Mouse (Mus musculus) erythroid progenitor cell, adult 5-6 weeks (primary cell): Measurements from ENCODE around the gene Slc12a4. TPM values are rescaled to one million over a fixed set of nuclear protein-coding genes. Genes with fewer than 3 reads are reported as not detected.
"Not testable (repeated sequence)": the region's sequence is repeated elsewhere in the genome, so short reads cannot be mapped to it uniquely, and the experiment has no call there.

ENCODE experiments used
- ATAC-seq: replicated peaks from 2 replicates; pipeline ENCODE4 v1.8.0; 2016; ENCODE audit warnings: moderate number of reproducible peaks, mild to moderate bottlenecking, moderate TSS enrichment, inconsistent platforms; ENCODE audit not compliant: poor library complexity, low FRiP score, severe bottlenecking
- total RNA-seq, 2 experiments: library from RNA; stranded (forward) in 1 of 2; stranded (reverse) in 1 of 2; fragments of 150-400 nt in 1 of 2; fragments of 186-747, 209-891 nt in 1 of 2; gene quantifications; 2 replicates each; pipeline versions ENCODE4 v1.2.3 to v1.2.4; 2015 to 2017; ENCODE audit warnings: low replicate concordance in 2 of 2

Gene Slc12a4
- total RNA-seq (2015; ENCODE audit: low replicate concordance) = 2.5 and 3.4 TPM in 2 replicates
- 4.0 and 13.7 TPM in 2 replicates for total RNA-seq (2017; ENCODE audit: low replicate concordance)

DNA sequence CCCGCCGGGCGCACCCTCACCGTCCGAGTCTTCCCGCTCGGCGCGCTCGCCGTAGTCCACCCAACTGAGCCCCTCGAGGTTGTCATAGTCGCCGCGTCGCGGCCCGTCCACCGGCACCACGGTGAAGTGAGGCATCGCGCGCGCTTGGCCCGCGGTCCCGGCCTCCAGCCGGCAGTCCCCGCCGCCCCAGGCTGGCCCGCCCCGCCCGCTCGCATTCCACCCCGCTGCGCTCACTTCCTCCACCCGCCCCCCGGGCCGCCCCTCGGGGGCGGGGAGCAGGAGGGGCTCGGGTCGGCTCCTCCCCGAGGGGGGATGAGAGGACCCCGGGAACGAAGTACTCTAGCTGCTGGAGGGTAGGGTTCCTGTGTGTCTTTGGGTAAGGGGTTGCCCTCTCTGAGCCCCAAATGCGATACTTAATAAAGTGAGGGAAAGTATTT is at the start of gene Slc12a4:
TSS of gene Slc12a4 (minus strand) at position 193 of the 437 bp plus-strand sequence.
- ATAC-seq = peak; percentile 48

DNA sequence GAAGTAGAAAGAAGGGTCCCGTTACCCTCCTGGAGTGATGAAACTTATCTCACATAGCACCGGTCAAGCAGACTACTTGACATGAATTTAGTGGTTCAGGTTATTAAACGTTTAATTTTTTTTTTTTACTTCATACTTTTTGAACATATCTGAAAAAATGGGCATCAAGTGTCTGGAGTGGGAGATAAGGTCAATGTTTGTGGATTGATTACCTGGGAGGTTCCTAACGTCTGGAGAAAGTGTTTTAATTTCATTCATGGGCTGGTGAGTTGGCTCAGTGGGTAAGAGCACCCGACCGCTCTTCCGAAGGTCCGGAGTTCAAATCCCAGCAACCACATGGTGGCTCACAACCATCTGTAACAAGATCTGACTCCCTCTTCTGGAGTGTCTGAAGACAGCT is 46.3 kb upstream of the Slc12a4 start:
- peak; percentile 56 for ATAC-seq

DNA sequence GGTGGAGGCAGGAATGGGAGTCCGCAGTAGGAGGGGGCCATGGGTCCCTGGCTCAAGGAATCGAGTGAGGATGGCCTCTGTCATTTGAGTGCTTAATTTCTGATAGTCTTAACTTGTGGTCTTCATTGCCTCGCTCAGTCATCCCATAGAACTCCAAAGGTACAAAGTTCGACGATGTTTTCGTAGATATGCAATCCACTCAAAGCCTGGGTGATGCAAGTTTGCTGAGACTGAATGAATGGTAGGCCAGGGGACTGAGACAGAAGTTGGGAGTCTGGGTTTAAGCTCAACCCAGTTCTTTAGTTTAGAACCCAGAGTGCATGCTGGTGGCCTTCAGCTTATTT is 45.7 kb upstream of the Slc12a4 start, which contains the start of gene Ddx28:
TSS of gene Ddx28 (minus strand) at position 240 of the 344 bp plus-strand sequence.
- ATAC-seq = peak; percentile 43

DNA sequence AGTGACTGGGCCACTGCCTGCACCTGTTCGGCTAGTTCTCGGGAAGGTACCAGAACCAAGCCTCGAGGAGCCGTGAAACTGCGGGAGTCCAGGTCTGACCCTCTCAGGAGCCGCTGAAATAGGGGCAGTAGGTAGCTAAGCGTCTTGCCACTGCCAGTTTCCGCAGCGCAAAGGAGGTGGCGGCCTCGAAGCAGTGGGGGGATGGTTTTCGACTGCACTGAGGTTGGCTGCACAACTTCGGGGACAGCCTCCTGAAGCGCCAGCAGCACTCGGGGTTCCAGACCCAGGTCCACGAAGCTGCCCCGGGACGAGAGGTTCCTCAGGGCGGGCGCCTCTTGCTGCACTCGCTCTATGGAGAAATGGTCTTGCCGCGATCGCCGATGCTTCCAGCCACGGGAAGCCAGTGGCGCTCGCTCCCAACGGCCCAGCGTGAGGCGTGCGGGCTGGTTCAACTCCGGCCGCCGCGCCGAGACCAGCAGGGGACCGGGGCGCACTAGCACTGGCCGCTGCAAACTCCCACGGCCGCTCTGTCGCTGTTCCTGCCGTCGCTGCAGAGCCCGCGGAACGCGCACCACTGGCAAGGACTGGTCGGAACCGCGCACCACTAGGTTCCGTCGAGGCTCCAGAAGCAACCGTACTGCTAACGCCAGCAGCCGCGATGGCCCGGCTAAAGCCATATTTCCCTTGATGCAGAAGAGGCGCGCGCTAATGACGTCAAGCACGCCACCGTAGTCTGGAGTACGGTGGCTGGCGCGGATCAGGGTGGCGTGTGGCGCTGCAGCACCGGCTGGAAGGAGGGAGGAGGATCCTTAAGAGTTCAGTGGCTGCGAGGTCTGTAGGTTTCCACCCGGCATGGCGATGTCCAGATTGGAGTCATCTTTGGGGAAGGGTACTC is 45.1 kb upstream of the Slc12a4 start:
- peak; percentile 95 for ATAC-seq

DNA sequence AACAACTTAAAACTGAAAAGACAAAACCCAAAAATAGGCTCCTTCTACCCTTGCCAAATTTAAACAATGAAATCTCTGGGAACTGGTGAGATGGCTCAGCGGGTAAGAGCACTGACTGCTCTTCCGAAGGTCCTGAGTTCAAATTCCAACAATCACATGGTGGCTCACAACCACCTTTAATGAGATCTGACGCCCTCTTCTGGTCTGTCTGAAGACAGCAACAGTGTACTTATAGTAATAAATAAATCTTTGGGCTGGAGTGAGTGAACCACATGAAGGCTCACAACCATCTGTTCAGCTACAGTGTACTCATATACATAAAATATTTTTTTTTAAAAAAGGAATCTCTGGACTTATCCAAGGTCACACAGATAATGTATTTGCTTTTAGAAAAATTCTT is 42.0 kb upstream of the Slc12a4 start:
- ATAC-seq = not testable (repeated sequence)

DNA sequence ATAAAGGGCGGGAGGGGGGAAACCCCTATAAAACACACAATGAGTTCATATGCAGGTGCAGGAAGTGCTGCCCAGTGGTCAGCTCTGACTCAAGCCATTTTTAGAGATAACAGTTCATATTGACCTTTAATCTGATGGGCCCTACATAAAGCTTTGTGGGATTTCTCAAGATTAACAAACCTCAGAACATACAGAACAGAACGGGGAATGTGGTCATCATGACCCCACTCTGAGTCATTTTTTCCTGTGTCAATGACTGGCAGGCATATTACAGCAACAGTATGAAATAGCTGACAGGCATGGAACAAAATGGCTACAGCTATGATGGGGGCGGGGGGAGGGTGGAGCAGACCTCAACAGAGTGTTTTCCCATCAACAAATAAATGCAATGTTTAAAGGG is 41.2 kb upstream of the Slc12a4 start:
- ATAC-seq = no peak

DNA sequence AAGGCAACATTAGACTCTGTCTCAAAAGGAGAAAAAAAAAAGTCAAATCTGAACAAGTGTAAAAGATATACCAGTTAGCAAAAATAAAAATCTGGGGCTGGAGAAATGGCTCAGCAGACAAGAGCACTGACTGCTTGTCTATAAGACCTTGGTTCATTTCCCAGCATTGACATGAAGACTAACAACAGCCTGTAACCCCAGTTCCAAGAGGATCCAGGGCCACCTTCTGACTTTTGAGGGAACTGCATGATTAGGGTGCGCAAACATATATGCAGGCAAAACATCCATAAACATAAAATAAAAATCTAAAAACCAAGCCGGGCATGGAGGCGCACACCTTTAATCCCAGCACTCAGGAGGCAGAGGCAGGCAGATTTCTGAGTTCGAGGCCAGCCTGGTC is 40.5 kb upstream of the Slc12a4 start:
- no peak for ATAC-seq

DNA sequence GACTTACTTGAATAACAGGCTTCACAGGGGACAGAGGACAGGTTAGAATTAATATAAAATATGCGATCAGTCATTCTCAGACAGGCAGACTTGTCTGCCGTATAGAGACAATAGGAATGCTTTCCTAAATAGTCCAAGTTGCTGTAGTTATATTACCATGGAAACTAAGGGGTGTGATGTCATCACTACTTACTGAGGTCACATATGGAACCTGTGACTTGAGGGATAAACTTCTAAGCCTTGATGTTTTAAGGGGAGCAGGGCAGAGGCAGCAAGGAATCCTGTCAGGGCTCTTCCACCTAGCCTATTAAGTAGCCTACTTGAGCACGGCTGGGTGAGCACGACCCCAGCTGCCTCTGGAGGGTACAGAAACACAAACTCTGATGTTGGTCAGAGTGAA is 40.0 kb upstream of the Slc12a4 start, which contains the start of gene Dpep2nb:
TSS of gene Dpep2nb (minus strand) at position 101 of the 400 bp plus-strand sequence.
- no peak for ATAC-seq

DNA sequence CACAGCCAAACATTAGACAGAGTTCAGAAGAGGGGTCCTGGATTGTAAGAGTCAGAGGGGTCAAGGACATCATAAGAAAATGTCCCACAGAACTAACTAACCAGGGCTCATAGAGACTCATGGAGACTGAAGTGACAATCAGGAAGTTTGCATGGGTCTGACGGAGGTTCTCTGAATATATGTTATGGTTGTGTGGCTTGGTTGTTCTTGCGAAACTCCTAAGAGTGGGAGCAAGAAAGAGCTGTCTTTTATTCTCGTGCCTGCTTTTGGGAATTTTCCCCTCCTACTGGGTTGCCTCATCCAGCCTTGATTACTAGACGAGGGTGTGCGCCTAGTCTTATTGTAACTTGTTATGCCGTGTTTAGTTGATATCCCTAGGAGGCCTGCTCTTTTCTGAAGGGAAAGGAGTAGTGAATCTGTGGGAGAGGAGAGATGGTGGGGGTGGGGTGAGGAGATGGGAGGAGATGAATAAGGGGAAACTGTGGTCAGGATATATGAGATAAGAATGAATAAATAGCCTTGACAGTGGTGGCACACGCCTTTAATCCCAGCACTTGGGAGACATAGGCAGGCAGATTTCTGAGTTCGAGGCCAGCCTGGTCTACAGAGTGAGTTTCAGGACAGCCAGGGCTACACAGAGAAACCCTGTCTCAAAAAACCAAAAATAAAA is 38.8 kb upstream of the Slc12a4 start:
- ATAC-seq = no peak

DNA sequence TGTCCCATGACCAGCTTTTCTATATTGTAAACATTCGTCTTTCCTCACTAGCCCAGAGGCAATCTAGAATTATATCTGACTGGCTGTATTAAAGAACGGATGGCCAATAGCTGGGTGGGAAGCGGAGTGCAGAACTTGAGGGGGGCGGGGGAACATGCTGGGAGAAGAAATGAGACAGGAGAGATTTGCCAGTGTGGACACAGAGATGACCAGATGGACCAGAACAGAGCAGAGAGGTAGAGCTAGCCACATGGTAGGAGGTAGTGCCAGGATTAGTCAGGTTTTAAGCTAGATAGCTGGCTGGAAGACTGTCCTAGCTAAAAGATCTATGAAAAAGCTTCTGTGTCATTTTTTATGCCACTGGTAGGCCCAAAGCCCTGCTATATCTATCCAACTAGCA is 36.0 kb upstream of the Slc12a4 start:
- no peak for ATAC-seq

DNA sequence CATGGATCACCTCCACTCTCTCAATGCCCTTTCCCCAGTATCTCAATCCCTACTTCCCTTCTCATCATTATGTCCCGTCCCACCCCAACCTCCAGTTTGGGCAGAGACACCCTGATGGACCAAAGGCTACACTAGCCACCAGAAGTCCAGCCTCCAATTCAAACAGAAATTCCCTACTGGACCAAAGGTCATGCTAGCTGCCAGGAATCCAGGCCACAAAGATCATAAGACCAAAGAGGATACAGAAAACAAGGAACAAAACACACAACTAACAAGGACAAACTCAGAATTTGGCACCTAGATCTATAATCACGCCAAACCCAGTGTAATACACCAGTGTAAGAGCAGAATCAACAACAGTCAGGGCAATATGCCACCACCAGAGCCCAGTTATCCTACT is 33.1 kb upstream of the Slc12a4 start:
- ATAC-seq = no peak

DNA sequence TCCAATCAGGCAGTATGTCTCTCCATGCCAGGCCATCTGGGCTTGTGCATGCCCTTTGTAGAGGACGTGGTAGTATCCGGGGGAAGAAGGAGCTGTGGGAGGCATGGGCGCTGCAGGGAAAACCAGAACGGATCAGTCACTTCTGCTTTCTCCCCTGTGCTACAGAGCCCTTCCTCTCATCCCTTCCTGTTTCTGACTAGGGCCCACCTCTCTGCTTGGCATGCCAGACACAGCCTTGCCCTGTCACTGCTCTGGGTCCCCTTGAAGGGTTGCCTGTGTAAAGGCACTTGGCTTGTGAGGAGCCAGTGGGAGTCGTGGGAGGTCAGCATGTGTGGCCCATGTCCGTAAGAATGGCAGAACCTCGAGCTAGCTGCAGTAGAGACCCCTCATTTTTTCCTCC is 30.5 kb upstream of the Slc12a4 start:
- ATAC-seq = no peak

DNA sequence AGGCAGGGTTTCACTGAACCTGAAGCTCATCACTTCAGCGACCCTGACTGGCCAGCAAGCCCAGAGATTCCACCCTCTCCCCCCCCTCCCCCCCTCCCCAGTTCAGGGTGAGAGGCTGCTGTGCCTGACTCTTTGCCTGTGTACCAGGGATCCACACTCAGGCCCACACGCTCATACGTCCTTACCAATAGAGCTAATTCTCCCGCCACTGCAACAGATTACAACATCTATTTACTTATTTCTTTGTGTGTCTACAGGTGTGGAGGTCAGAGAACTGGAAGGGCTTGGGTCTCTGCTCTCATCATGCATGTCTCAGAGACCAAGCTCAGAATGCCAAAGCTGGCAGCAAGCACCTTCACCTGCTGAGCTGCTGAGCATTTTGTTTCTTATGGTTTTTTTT is 27.3 kb upstream of the Slc12a4 start:
- ATAC-seq = no peak

DNA sequence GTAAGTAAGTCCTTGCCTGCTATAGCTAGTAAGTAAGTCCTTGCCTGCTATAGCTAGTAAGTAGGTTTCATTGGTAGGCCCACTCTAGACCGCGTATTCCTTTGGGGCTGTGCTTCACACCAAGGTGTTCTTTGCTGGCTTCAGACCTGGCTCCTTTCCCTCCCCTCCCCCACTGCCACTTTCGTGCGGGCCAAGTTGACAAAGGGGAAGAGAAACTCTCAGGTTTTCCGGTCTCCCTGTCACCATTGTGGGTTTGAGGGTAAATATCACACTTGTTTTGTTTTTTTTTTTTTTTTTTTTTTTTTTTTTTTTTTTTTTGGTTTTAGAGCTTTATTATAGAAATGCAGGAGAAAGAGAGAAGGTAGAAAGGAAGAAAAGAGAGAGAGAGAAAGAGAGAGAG is 26.6 kb upstream of the Slc12a4 start:
- no peak for ATAC-seq

DNA sequence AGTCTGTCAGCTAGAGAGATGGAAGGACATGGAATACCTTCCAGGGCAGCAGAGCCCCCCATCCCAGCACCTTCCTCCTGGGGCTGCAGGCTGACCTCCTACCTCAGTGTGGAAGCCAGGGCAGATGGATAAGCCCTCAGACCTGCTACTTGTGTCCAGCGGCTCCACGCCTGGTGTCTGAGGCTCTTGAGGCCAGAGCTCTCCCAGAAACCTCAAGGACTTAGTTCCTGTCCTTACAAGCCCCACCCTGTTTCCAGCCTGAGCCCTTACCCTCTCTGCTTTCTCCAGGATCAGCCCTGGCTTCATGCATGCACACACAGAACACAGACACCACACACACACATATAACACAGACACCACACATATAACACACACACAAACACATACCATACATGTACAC is 25.6 kb upstream of the Slc12a4 start:
- ATAC-seq = no peak

DNA sequence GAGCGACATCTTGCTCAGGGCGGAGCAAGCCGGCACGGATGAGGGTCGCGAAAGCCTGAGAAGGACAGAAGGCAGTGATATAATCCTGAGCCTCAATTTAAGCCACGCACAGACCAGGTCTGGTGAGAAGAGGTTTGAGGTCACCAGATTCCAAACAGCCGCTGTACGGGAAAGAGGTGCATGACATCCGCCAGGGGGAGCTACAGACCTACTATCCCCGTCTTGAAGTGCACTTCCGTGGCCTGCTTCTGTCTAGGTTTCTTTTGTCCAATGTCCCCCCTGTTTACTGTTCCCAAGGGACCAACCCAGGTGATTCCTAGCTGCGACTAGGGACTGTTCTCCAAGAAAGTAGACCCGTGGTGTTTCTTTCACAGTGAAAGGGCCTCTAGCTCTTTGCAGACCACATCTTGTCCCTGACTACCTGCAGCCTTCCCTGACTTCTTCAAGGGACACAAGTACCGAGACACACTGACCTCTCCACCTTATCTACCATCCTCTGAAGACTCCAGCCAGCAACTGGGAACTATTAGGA is 25.0 kb upstream of the Slc12a4 start, which contains the start of gene Dus2:
TSS of gene Dus2 (plus strand) at position 482 of the 532 bp plus-strand sequence.
- ATAC-seq = peak; percentile 82

DNA sequence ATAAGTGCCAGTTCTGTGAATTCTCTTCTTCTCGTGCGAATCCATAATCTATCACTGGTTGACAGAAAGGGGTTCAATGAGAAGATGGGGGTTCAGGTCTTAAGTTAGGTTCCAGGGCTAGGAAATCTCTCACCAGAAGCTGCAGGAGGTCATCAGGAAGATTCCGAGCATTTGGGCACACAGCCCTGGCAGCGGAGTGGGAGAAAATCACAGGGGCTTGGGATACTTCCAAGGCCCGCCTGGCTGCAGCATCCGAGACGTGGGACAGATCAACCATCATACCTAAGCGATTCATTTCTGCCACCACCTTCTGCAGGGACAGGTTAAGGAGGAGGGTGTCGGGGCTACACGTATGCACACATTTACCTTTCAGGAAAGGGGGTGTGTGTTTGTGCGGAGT is 22.6 kb upstream of the Slc12a4 start:
- no peak for ATAC-seq

DNA sequence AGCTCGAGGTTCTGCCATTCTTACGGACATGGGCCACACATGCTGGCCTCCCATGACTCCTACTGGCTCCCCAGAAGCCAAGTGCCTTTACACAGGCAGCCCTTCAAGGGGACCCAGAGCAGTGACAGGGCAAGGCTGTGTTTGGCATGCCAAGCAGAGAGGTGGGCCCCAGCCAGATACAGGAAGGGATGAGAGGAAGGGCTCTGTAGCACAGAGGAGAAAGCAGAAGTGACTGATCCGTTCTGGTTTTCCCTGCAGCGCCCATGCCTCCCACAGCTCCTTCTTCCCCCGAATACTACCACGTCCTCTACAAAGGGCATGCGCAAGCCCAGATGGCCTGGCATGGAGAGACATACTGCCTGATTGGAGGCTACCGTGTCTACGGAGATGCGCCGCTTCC is 17.5 kb upstream of the Slc12a4 start:
- ATAC-seq = not testable (repeated sequence)

DNA sequence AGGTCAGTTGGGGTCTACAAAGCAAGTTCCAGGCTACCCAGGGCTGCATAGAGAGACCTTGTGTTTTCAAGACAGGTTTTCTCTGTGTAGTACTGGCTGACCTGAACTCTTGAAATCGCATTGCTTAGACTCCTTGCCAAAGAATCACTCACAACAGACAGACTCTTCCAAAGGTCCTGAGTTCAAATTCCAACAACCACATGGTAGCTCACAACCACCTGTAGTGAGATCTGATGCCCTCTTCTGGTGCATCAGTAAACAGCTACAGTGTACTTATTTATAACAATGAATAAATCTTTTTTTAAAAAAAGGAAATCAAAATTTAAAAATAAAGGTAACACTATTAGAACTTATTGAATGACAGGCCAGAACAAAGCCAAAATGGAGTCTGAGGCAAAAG is 15.2 kb upstream of the Slc12a4 start:
- ATAC-seq = no peak

DNA sequence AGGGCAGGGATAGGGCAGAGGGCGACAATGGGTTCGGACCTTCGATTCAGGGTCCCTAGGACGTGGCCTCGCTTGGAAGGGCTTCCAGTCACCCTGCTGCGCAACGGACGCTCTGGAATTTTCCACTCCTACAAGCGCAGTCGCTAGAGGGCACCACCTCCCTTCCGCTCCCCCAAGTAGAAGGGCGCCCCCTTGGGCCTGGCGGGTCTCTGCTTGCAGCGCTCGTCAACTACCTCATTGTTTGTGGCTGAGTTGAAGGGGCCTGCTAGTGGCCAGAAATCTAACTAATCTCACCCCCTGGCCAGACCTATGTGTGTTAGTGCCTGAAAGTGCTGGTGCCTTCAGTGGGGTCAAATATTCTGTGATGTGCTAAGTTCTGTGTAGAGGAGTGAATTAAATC is 13.4 kb upstream of the Slc12a4 start, which contains the start of gene Dpep3:
TSS of gene Dpep3 (minus strand) at position 105 of the 400 bp plus-strand sequence.
- ATAC-seq = no peak

DNA sequence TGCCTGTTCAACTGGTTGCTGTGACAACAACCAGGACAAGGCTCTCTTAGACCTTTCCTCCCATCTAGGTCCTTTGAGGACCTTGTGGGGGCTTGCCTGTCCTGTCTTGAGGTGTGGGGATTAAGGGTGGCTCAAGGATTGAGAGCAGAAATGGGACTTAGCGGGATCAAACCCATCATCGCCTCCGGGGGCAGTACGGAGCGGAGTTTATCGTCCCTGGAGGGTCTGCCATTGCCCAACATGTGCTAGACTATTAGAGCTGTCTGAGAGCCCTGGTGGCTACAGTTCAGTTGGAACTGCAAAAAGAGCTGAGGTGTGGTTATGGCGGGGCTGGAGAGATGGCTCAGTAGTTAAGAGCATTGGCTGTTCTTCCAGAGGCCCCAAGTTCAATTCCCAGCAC is 9.5 kb upstream of the Slc12a4 start:
- ATAC-seq = no peak
